Mouse (Mus musculus): ENCODE measurements at regions not wholly inside any gene's neighbourhood (a gene's known extent, or its start where the extent isn't known, plus 50 kb on each side); places are given as distances from the start of the nearest gene placed in this dataset.
A peak's percentile ranks its signal among the peaks of the same experiment; 100 is the strongest.

GRCm38 (mm10) chr14:25401104-25401963, 57.7 kb upstream of the Zmiz1 start:
- WGBS: 40% methylated on average over 19 of the region's 19 CpGs
- peaks cover 66% of the 10 kb centered on the region for H3K4me1 ChIP-seq (replicated peaks; ENCODE audit: control insufficient read depth, insufficient read depth, low read length)
- peak; percentile 74 for DNase-seq (ENCODE audit: low spot score)
- H3K4me3 ChIP-seq (ENCODE audit: low read depth, low read length): peak overlapping the region; percentile 27
- H3K27me3 ChIP-seq (replicated peaks; ENCODE audit: control insufficient read depth, insufficient read depth, low read length): no peaks in the 10 kb centered on the region
- peak; percentile 86 for ATAC-seq (replicated peaks; ENCODE audit: low FRiP score)
- no peaks in the 10 kb centered on the region for H3K36me3 ChIP-seq (ENCODE audit: control insufficient read depth, insufficient read depth, low read length)
- peak overlapping the region; percentile 39 for H3K9ac ChIP-seq (ENCODE audit: low read depth, low read length)
- no peaks in the 10 kb centered on the region for H3K9me3 ChIP-seq (ENCODE audit: control insufficient read depth, low read length)
- H3K4me2 ChIP-seq: peak overlapping the region; percentile 65
- peak overlapping the region; percentile 94 for H3K27ac ChIP-seq (ENCODE audit: low read depth, low read length)

DNA sequence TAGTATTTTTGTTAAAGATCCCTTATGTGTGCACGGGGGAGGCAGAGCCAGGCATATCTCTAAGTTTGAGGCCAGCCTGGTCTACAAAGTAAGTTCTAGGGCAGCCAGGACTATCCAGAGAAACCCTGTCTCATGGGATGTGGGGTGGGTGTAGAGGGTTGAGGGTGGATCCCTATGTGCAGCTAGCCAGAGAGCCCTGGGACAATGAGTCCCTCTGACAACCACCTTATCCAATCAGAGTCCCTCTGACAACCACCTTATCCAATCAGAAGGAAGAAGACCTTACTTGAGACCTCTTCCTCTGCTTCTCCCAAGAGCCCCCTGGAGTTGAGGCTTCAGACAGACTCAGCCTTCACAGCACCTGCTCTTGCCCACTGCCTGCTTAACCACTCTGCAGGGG, 56.6 kb upstream of the Zmiz1 start:
- Histone ChIP-seq H3K4me1 (replicated peaks; ENCODE audit: control insufficient read depth, insufficient read depth, low read length) (peaks cover 57% of the 10 kb centered on the region), H3K9ac (ENCODE audit: low read depth, low read length) (no peak overlapping the region), H3K27me3 (replicated peaks; ENCODE audit: control insufficient read depth, insufficient read depth, low read length) (no peaks in the 10 kb centered on the region), H3K4me3 (ENCODE audit: low read depth, low read length) (peak overlapping the region; percentile 27), H3K36me3 (ENCODE audit: control insufficient read depth, insufficient read depth, low read length) (no peaks in the 10 kb centered on the region), H3K9me3 (ENCODE audit: control insufficient read depth, low read length) (no peaks in the 10 kb centered on the region), H3K4me2 (peak overlapping the region; percentile 65), H3K27ac (ENCODE audit: low read depth, low read length) (peak overlapping the region; percentile 94)
- ATAC-seq (replicated peaks; ENCODE audit: low FRiP score) (peak; percentile 55), DNase-seq (ENCODE audit: low spot score) (no peak)
- WGBS: 31% methylated on average over 1 of the region's 1 CpGs

DNA sequence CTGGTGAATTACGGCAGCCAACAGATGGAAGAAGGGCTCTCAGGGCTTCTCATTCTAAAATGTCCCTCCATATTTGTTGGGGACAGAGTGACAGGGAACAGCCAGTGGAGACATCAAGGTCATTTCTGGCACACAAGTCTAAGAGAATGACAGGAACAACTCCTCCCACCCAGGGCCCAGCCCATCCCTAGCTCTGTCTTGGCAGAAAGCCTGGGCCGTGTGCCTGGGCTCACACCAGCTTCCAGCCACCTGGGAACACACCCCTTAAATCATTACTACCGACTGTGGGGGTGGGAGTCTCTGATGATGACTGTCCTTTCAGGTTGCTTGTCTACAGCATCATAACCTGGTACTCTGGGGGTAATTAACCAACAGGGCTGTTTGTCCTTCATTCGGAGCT, 53.8 kb upstream of the Zmiz1 start:
- no peak overlapping the region for H3K4me2 ChIP-seq
- no peaks in the 10 kb centered on the region for H3K27me3 ChIP-seq (replicated peaks; ENCODE audit: control insufficient read depth, insufficient read depth, low read length)
- H3K4me3 ChIP-seq (ENCODE audit: low read depth, low read length): no peak overlapping the region
- H3K9me3 ChIP-seq (ENCODE audit: control insufficient read depth, low read length): no peaks in the 10 kb centered on the region
- no peaks in the 10 kb centered on the region for H3K36me3 ChIP-seq (ENCODE audit: control insufficient read depth, insufficient read depth, low read length)
- DNase-seq (ENCODE audit: low spot score) (no peak), ATAC-seq (replicated peaks; ENCODE audit: low FRiP score) (no peak)
- WGBS: 76% methylated on average over 4 of the region's 4 CpGs
- H3K9ac ChIP-seq (ENCODE audit: low read depth, low read length): no peak overlapping the region
- no peak overlapping the region for H3K27ac ChIP-seq (ENCODE audit: low read depth, low read length)
- peaks cover 30% of the 10 kb centered on the region for H3K4me1 ChIP-seq (replicated peaks; ENCODE audit: control insufficient read depth, insufficient read depth, low read length)

- no peak overlapping the region for H3K27ac ChIP-seq (ENCODE audit: low read depth, low read length)
- no peak overlapping the region for H3K4me2 ChIP-seq
- H3K27me3 ChIP-seq (replicated peaks; ENCODE audit: control insufficient read depth, insufficient read depth, low read length): no peaks in the 10 kb centered on the region
- H3K9ac ChIP-seq (ENCODE audit: low read depth, low read length): no peak overlapping the region
- no peaks in the 10 kb centered on the region for H3K9me3 ChIP-seq (ENCODE audit: control insufficient read depth, low read length)
- no peak for ATAC-seq (replicated peaks; ENCODE audit: low FRiP score)
- WGBS: 93% methylated on average over 3 of the region's 3 CpGs
- H3K4me3 ChIP-seq (ENCODE audit: low read depth, low read length): no peak overlapping the region
- H3K36me3 ChIP-seq (ENCODE audit: control insufficient read depth, insufficient read depth, low read length): no peaks in the 10 kb centered on the region
- peaks cover 23% of the 10 kb centered on the region for H3K4me1 ChIP-seq (replicated peaks; ENCODE audit: control insufficient read depth, insufficient read depth, low read length)
- DNase-seq (ENCODE audit: low spot score): no peak
These were observed 52.9 kb upstream of the Zmiz1 start for GRCm38 (mm10) chr14:25406059-25406458.

GRCm38 (mm10) chr14:25406613-25407012, 52.4 kb upstream of the Zmiz1 start:
- peaks cover 19% of the 10 kb centered on the region for H3K4me1 ChIP-seq (replicated peaks; ENCODE audit: control insufficient read depth, insufficient read depth, low read length)
- WGBS: 82% methylated on average over 6 of the region's 6 CpGs

DNA sequence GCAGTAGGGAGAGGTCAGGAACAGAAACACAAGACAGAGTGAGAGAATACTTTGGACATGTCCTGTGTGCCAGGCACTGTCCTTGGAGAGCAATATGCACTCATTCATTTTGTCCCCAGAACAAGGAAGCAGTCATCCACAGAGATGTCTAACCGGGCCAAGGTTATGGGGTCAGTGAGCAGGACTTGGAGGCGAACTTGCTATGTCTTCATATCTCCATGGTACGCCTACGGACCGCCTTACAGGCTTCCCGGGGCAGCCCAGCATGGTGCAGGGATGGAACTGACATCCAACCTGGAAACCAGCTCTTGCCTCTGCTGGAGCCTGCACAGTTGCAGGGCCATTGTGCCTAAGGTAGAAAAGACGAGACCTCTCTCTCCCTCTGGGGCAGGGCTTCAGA, 51.9 kb upstream of the Zmiz1 start:
- H3K4me2 ChIP-seq: no peak overlapping the region
- H3K4me1 ChIP-seq (replicated peaks; ENCODE audit: control insufficient read depth, insufficient read depth, low read length): peaks cover 14% of the 10 kb centered on the region
- H3K9me3 ChIP-seq (ENCODE audit: control insufficient read depth, low read length): no peaks in the 10 kb centered on the region
- 81% methylated on average over 7 of the region's 7 CpGs for WGBS
- no peak overlapping the region for H3K4me3 ChIP-seq (ENCODE audit: low read depth, low read length)
- no peak overlapping the region for H3K27ac ChIP-seq (ENCODE audit: low read depth, low read length)
- H3K27me3 ChIP-seq (replicated peaks; ENCODE audit: control insufficient read depth, insufficient read depth, low read length): no peaks in the 10 kb centered on the region
- no peak overlapping the region for H3K9ac ChIP-seq (ENCODE audit: low read depth, low read length)
- no peaks in the 10 kb centered on the region for H3K36me3 ChIP-seq (ENCODE audit: control insufficient read depth, insufficient read depth, low read length)
- DNase-seq (ENCODE audit: low spot score) (no peak), ATAC-seq (replicated peaks; ENCODE audit: low FRiP score) (no peak)

More at GRCm38 (mm10) chr14:25406613-25407012, 52.4 kb upstream of the Zmiz1 start:
- Histone ChIP-seq H3K9ac (ENCODE audit: low read depth, low read length) (no peak overlapping the region), H3K27me3 (replicated peaks; ENCODE audit: control insufficient read depth, insufficient read depth, low read length) (no peaks in the 10 kb centered on the region), H3K36me3 (ENCODE audit: control insufficient read depth, insufficient read depth, low read length) (no peaks in the 10 kb centered on the region), H3K4me3 (ENCODE audit: low read depth, low read length) (no peak overlapping the region), H3K4me2 (no peak overlapping the region), H3K9me3 (ENCODE audit: control insufficient read depth, low read length) (no peaks in the 10 kb centered on the region), H3K27ac (ENCODE audit: low read depth, low read length) (no peak overlapping the region)
- DNase-seq (ENCODE audit: low spot score) (no peak), ATAC-seq (replicated peaks; ENCODE audit: low FRiP score) (no peak)

Data from liver, embryonic 11.5 days (tissue).